Mouse (Mus musculus): ENCODE data around the gene Obscn. TPM values are rescaled to one million over a fixed set of nuclear protein-coding genes. Genes with fewer than 3 reads are reported as not detected.

Gene Obscn
- polyA plus RNA-seq, 1 experiment from 2014 or later: 1.0 TPM

- Histone ChIP-seq H3K27me3 (replicated peaks; ENCODE audit: control insufficient read depth, insufficient read depth, low read length) (no peaks in the 10 kb centered on the region), H3K4me3 (ENCODE audit: low read length) (no peak overlapping the region), H3K9me3 (ENCODE audit: control insufficient read depth, low read length) (no peaks in the 10 kb centered on the region), H3K4me1 (ENCODE audit: control insufficient read depth, insufficient read depth, low read length) (0 out of 2 replicates have a peak, but pooled peaks cover 3% of the 10 kb centered on the region), H3K27ac (ENCODE audit: low read length) (no peak overlapping the region), H3K4me2 (ENCODE audit: low read depth, low read length) (no peak overlapping the region), H3K36me3 (ENCODE audit: control insufficient read depth, insufficient read depth, low read length) (peaks cover 4% of the 10 kb centered on the region; the same call in 1 of the 2 replicates), H3K9ac (ENCODE audit: low read depth, low read length) (no peak overlapping the region)
- ATAC-seq: no peak
- WGBS: 87% methylated on average over 7 of the region's 7 CpGs
Observed at GRCm38 (mm10) chr11:59154220-59154619, 18.0 kb upstream of the Obscn start.

- Histone ChIP-seq H3K4me1 (ENCODE audit: control insufficient read depth, insufficient read depth, low read length) (0 out of 2 replicates have a peak, but pooled peaks cover 3% of the 10 kb centered on the region), H3K4me2 (ENCODE audit: low read depth, low read length) (no peak overlapping the region), H3K27ac (ENCODE audit: low read length) (no peak overlapping the region), H3K9ac (ENCODE audit: low read depth, low read length) (no peak overlapping the region), H3K36me3 (ENCODE audit: control insufficient read depth, insufficient read depth, low read length) (0 out of 2 replicates have a peak, but pooled peaks cover 4% of the 10 kb centered on the region), H3K4me3 (ENCODE audit: low read length) (no peak overlapping the region), H3K9me3 (ENCODE audit: control insufficient read depth, low read length) (no peaks in the 10 kb centered on the region), H3K27me3 (replicated peaks; ENCODE audit: control insufficient read depth, insufficient read depth, low read length) (no peaks in the 10 kb centered on the region)
- 35% methylated on average over 3 of the region's 3 CpGs for WGBS
- ATAC-seq: no peak
Observed at GRCm38 (mm10) chr11:59151729-59152128, 15.5 kb upstream of the Obscn start.

GRCm38 (mm10) chr11:59149302-59149701, 13.1 kb upstream of the Obscn start:
- H3K9me3 ChIP-seq (ENCODE audit: control insufficient read depth, low read length): no peaks in the 10 kb centered on the region
- 48% methylated on average over 3 of the region's 3 CpGs for WGBS
- ATAC-seq: no peak
- no peak overlapping the region for H3K4me3 ChIP-seq (ENCODE audit: low read length)
- no peak overlapping the region for H3K9ac ChIP-seq (ENCODE audit: low read depth, low read length)
- no peaks in the 10 kb centered on the region for H3K27me3 ChIP-seq (replicated peaks; ENCODE audit: control insufficient read depth, insufficient read depth, low read length)
- H3K4me1 ChIP-seq (ENCODE audit: control insufficient read depth, insufficient read depth, low read length): 0 out of 2 replicates have a peak, but pooled peaks cover 3% of the 10 kb centered on the region
- H3K4me2 ChIP-seq (ENCODE audit: low read depth, low read length): no peak overlapping the region
- H3K27ac ChIP-seq (ENCODE audit: low read length): no peak overlapping the region
- H3K36me3 ChIP-seq (ENCODE audit: control insufficient read depth, insufficient read depth, low read length): no peaks in the 10 kb centered on the region

GRCm38 (mm10) chr11:59142962-59143361, 6.8 kb upstream of the Obscn start:
- 81% methylated on average over 5 of the region's 5 CpGs for WGBS
- Histone ChIP-seq H3K27ac (ENCODE audit: low read length) (no peak overlapping the region), H3K27me3 (replicated peaks; ENCODE audit: control insufficient read depth, insufficient read depth, low read length) (no peaks in the 10 kb centered on the region), H3K4me2 (ENCODE audit: low read depth, low read length) (no peak overlapping the region), H3K9me3 (ENCODE audit: control insufficient read depth, low read length) (no peaks in the 10 kb centered on the region), H3K4me3 (ENCODE audit: low read length) (no peak overlapping the region), H3K4me1 (ENCODE audit: control insufficient read depth, insufficient read depth, low read length) (no peaks in the 10 kb centered on the region), H3K9ac (ENCODE audit: low read depth, low read length) (no peak overlapping the region), H3K36me3 (ENCODE audit: control insufficient read depth, insufficient read depth, low read length) (no peaks in the 10 kb centered on the region)
- no peak for ATAC-seq

GRCm38 (mm10) chr11:59141772-59142370, 5.7 kb upstream of the Obscn start:
- Histone ChIP-seq H3K9me3 (ENCODE audit: control insufficient read depth, low read length) (no peaks in the 10 kb centered on the region), H3K9ac (ENCODE audit: low read depth, low read length) (peak overlapping the region; percentile 40), H3K4me3 (ENCODE audit: low read length) (peak overlapping the region; percentile 14; the same call in 1 of the 2 replicates), H3K36me3 (ENCODE audit: control insufficient read depth, insufficient read depth, low read length) (no peaks in the 10 kb centered on the region), H3K27ac (ENCODE audit: low read length) (no peak overlapping the region), H3K4me2 (ENCODE audit: low read depth, low read length) (peak overlapping the region; percentile 41), H3K27me3 (replicated peaks; ENCODE audit: control insufficient read depth, insufficient read depth, low read length) (peaks cover 7% of the 10 kb centered on the region), H3K4me1 (ENCODE audit: control insufficient read depth, insufficient read depth, low read length) (no peaks in the 10 kb centered on the region)
- WGBS: 5% methylated on average over 14 of the region's 14 CpGs
- ATAC-seq: peak; percentile 64

- peaks cover 37% of the 10 kb centered on the region for H3K27me3 ChIP-seq (replicated peaks; ENCODE audit: control insufficient read depth, insufficient read depth, low read length)
- H3K9me3 ChIP-seq (ENCODE audit: control insufficient read depth, low read length): no peaks in the 10 kb centered on the region
- no peak overlapping the region for H3K4me3 ChIP-seq (ENCODE audit: low read length)
- H3K4me2 ChIP-seq (ENCODE audit: low read depth, low read length): no peak overlapping the region
- no peaks in the 10 kb centered on the region for H3K36me3 ChIP-seq (ENCODE audit: control insufficient read depth, insufficient read depth, low read length)
- H3K27ac ChIP-seq (ENCODE audit: low read length): no peak overlapping the region
- no peak overlapping the region for H3K9ac ChIP-seq (ENCODE audit: low read depth, low read length)
- ATAC-seq: no peak
- peaks cover 4% of the 10 kb centered on the region; the same call in 1 of the 2 replicates for H3K4me1 ChIP-seq (ENCODE audit: control insufficient read depth, insufficient read depth, low read length)
- 67% methylated on average over 19 of the region's 19 CpGs for WGBS
Observed at GRCm38 (mm10) chr11:59138537-59139486, 2.6 kb upstream of the Obscn start.

GRCm38 (mm10) chr11:59136994-59137706, 948 bp upstream of the Obscn start:
- Histone ChIP-seq H3K36me3 (ENCODE audit: control insufficient read depth, insufficient read depth, low read length) (no peaks in the 10 kb centered on the region), H3K4me2 (ENCODE audit: low read depth, low read length) (no peak overlapping the region), H3K27me3 (replicated peaks; ENCODE audit: control insufficient read depth, insufficient read depth, low read length) (peaks cover 48% of the 10 kb centered on the region), H3K4me1 (ENCODE audit: control insufficient read depth, insufficient read depth, low read length) (peaks cover 4% of the 10 kb centered on the region; the same call in 1 of the 2 replicates), H3K9ac (ENCODE audit: low read depth, low read length) (no peak overlapping the region), H3K9me3 (ENCODE audit: control insufficient read depth, low read length) (no peaks in the 10 kb centered on the region), H3K27ac (ENCODE audit: low read length) (no peak overlapping the region), H3K4me3 (ENCODE audit: low read length) (no peak overlapping the region)
- 78% methylated on average over 12 of the region's 12 CpGs for WGBS
- ATAC-seq: no peak

- no peak overlapping the region for H3K9ac ChIP-seq (ENCODE audit: low read depth, low read length)
- H3K9me3 ChIP-seq (ENCODE audit: control insufficient read depth, low read length): no peaks in the 10 kb centered on the region
- ATAC-seq: no peak
- H3K4me2 ChIP-seq (ENCODE audit: low read depth, low read length): peak overlapping the region; percentile 43
- H3K27ac ChIP-seq (ENCODE audit: low read length): no peak overlapping the region
- H3K4me1 ChIP-seq (ENCODE audit: control insufficient read depth, insufficient read depth, low read length): peaks cover 4% of the 10 kb centered on the region; the same call in 1 of the 2 replicates
- peak overlapping the region; percentile 33 for H3K4me3 ChIP-seq (ENCODE audit: low read length)
- peaks cover 48% of the 10 kb centered on the region for H3K27me3 ChIP-seq (replicated peaks; ENCODE audit: control insufficient read depth, insufficient read depth, low read length)
- 5% methylated on average over 55 of the region's 55 CpGs for WGBS
- H3K36me3 ChIP-seq (ENCODE audit: control insufficient read depth, insufficient read depth, low read length): no peaks in the 10 kb centered on the region
Observed at GRCm38 (mm10) chr11:59135051-59135820, 966 bp downstream of the Obscn start.
